Mouse (Mus musculus) liver, embryonic 12.5 days (tissue): ENCODE results near the gene Capn5. TPM values are rescaled to one million over a fixed set of nuclear protein-coding genes. Genes with fewer than 3 reads are reported as not detected.

Experiments
- ATAC-seq: fragments of 200-750 bp; cut with Nextera tagmentation; 2 replicates; pipeline ENCODE4 v1.8.0; 2017; ENCODE audit warnings: moderate number of reproducible peaks, mild to moderate bottlenecking, moderate library complexity
- H3K27ac ChIP-seq: fragments of 300-500 bp; sonication (generic); 2 replicates; pipeline ENCODE4 v1.5.1; 2016; ENCODE audit warnings: mild to moderate bottlenecking
- H3K27me3 ChIP-seq: fragments of 300-500 bp; sonication (generic); replicated peaks from 2 replicates; pipeline ENCODE4 v1.6.1; 2016; ENCODE audit warnings: mild to moderate bottlenecking, moderate library complexity
- H3K36me3 ChIP-seq: fragments of 300-500 bp; sonication (generic); 2 replicates; pipeline ENCODE4 v1.6.1; 2016; ENCODE audit warnings: mild to moderate bottlenecking, moderate library complexity
- H3K4me1 ChIP-seq: fragments of 300-500 bp; sonication (generic); 2 replicates; pipeline ENCODE4 v1.6.1; 2016
- H3K4me2 ChIP-seq: fragments of 300-500 bp; sonication (generic); 2 replicates; pipeline ENCODE4 v1.6.1; 2016; ENCODE audit warnings: mild to moderate bottlenecking, moderate library complexity
- H3K4me3 ChIP-seq: fragments of 300-500 bp; sonication (generic); 2 replicates; pipeline ENCODE4 v1.5.1; 2016; ENCODE audit warnings: mild to moderate bottlenecking, moderate library complexity
- H3K9ac ChIP-seq: fragments of 300-500 bp; sonication (generic); 2 replicates; pipeline ENCODE4 v1.6.1; 2016; ENCODE audit warnings: mild to moderate bottlenecking, moderate library complexity
- H3K9me3 ChIP-seq: fragments of 300-500 bp; sonication (generic); replicated peaks from 2 replicates; pipeline ENCODE4 v1.6.1; 2016; ENCODE audit warnings: mild to moderate bottlenecking, moderate library complexity
- WGBS: fragments of 180-500 bp; shearing (Covaris S2); methylation state at CpG from one replicate; pipeline ENCODE4 v1.1.7; 2016; ENCODE audit not compliant: insufficient replicate concordance; 5-methylcytosine and 5-hydroxymethylcytosine counted together
- polyA plus RNA-seq: library from polyadenylated mRNA; unstranded; fragments of >200 nt; fragmentation: Nextera tagmentation; extraction: Ambion mirVana; gene quantifications from 2 replicates; pipeline ENCODE4 v1.2.1, GENCODE M21; 2016

Capn5 gene
- polyA plus RNA-seq, 1 experiment from 2014 or later = 20.0 TPM

GRCm38 (mm10) chr7:98155546-98156279 is 22.4 kb downstream of the Capn5 start:
- no peaks in the 10 kb centered on the region for H3K27me3 ChIP-seq
- H3K9ac ChIP-seq = peak overlapping the region; percentile 31; the same call in 1 of the 2 replicates
- H3K4me1 ChIP-seq = peaks cover 86% of the 10 kb centered on the region
- peaks cover 73% of the 10 kb centered on the region for H3K36me3 ChIP-seq
- WGBS = 4% methylated on average over 8 of the region's 8 CpGs
- H3K9me3 ChIP-seq = no peaks in the 10 kb centered on the region
- H3K27ac ChIP-seq = peak overlapping the region; percentile 80
- no peak overlapping the region for H3K4me3 ChIP-seq
- peak overlapping the region; percentile 26 for H3K4me2 ChIP-seq
- ATAC-seq = peak; percentile 56

GRCm38 (mm10) chr7:98153892-98154291 is 24.2 kb downstream of the Capn5 start:
- no peak overlapping the region for H3K4me3 ChIP-seq
- H3K4me2 ChIP-seq = no peak overlapping the region
- ATAC-seq = no peak
- no peaks in the 10 kb centered on the region for H3K9me3 ChIP-seq
- H3K36me3 ChIP-seq = peaks cover 71% of the 10 kb centered on the region
- H3K27me3 ChIP-seq = no peaks in the 10 kb centered on the region
- no peak overlapping the region for H3K9ac ChIP-seq
- no peak overlapping the region; the same call in 1 of the 2 replicates for H3K27ac ChIP-seq
- 56% methylated on average over 5 of the region's 5 CpGs for WGBS
- H3K4me1 ChIP-seq = peaks cover 86% of the 10 kb centered on the region

GRCm38 (mm10) chr7:98153345-98153744 is 24.7 kb downstream of the Capn5 start:
- Histone ChIP-seq H3K9ac (no peak overlapping the region), H3K36me3 (peaks cover 67% of the 10 kb centered on the region), H3K27ac (no peak overlapping the region), H3K9me3 (no peaks in the 10 kb centered on the region), H3K4me3 (no peak overlapping the region), H3K4me1 (peaks cover 81% of the 10 kb centered on the region), H3K27me3 (no peaks in the 10 kb centered on the region), H3K4me2 (no peak overlapping the region)
- WGBS = 39% methylated on average over 3 of the region's 3 CpGs
- no peak for ATAC-seq

DNA sequence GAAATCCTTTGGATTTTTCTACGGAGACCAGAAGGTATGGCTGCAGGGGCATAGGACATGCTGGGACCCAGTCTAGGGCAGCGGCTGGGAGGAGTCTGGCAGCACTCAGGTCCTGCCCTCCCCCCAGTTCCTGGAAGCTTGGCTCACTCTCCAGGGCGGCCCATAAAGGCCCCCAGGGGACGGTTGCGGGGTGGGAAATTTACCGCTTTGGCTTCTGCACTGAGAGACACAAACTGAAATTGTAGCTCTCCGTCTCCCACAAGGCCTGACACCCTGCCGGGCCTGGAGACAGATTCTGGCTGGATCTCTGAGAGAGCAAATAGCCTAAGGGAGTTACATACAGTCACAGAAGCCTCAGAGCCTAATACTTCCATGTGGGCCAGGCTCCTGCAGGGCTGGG is 25.7 kb downstream of the Capn5 start:
- WGBS = 68% methylated on average over 8 of the region's 8 CpGs
- peaks cover 77% of the 10 kb centered on the region for H3K4me1 ChIP-seq
- no peak overlapping the region for H3K4me3 ChIP-seq
- no peaks in the 10 kb centered on the region for H3K9me3 ChIP-seq
- H3K27me3 ChIP-seq = no peaks in the 10 kb centered on the region
- H3K9ac ChIP-seq = no peak overlapping the region
- no peak overlapping the region for H3K27ac ChIP-seq
- peaks cover 70% of the 10 kb centered on the region for H3K36me3 ChIP-seq
- ATAC-seq = no peak
- H3K4me2 ChIP-seq = no peak overlapping the region

- WGBS = 54% methylated on average over 5 of the region's 5 CpGs
- peaks cover 82% of the 10 kb centered on the region for H3K36me3 ChIP-seq
Measured at GRCm38 (mm10) chr7:98150525-98150924, 27.5 kb downstream of the Capn5 start.

GRCm38 (mm10) chr7:98149802-98150201 is 28.3 kb downstream of the Capn5 start:
- no peaks in the 10 kb centered on the region for H3K9me3 ChIP-seq
- no peak overlapping the region for H3K9ac ChIP-seq
- 0 out of 2 replicates have a peak, but pooled peaks have one; percentile 4 for ATAC-seq
- H3K36me3 ChIP-seq = peaks cover 83% of the 10 kb centered on the region
- no peaks in the 10 kb centered on the region for H3K27me3 ChIP-seq
- no peak overlapping the region for H3K4me3 ChIP-seq
- WGBS = 50% methylated on average over 3 of the region's 3 CpGs
- H3K4me2 ChIP-seq = no peak overlapping the region
- H3K4me1 ChIP-seq = peaks cover 64% of the 10 kb centered on the region
- 0 out of 2 replicates have a peak overlapping the region, but pooled peaks have one; percentile 10 for H3K27ac ChIP-seq

More at GRCm38 (mm10) chr7:98150525-98150924, 27.5 kb downstream of the Capn5 start:
- H3K4me2 ChIP-seq = no peak overlapping the region
- ATAC-seq = no peak
- no peak overlapping the region; the same call in 1 of the 2 replicates for H3K9ac ChIP-seq
- no peaks in the 10 kb centered on the region for H3K9me3 ChIP-seq
- no peak overlapping the region for H3K4me3 ChIP-seq
- no peak overlapping the region for H3K27ac ChIP-seq
- peaks cover 65% of the 10 kb centered on the region for H3K4me1 ChIP-seq
- H3K27me3 ChIP-seq = no peaks in the 10 kb centered on the region

DNA sequence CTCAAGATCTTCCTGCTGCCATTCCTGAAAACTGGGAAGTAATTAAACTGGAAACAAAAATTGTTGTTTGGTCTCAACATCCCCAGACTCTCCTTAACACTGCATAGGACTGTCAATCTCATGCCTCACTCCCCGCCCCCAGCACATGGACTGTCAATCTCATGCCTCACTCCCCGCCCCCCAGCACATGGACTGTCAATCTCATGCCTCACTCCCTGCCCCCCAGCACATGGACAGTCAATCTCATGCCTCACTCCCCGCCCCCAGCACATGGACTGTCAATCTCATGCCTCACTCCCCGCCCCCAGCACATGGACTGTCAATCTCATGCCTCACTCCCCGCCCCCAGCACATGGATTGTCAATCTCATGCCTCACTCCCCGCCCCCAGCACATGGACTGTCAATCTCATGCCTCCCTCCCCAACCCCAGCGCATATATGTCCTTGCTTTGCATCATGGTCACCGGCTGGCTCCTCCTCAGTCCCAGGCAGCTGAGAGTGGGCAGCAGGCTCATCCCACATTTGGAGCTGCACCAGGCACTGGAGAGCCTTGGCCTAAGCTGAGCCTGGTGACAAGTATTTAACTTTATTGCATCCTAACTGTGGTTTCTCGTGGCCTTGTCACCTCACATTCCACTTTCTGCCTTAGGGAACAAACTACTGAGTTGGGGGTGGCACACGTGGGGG is 29.2 kb downstream of the Capn5 start:
- H3K9me3 ChIP-seq = no peaks in the 10 kb centered on the region
- 74% methylated on average over 10 of the region's 10 CpGs for WGBS
- H3K4me2 ChIP-seq = no peak overlapping the region
- no peak overlapping the region for H3K9ac ChIP-seq
- no peak overlapping the region for H3K4me3 ChIP-seq
- H3K27ac ChIP-seq = no peak overlapping the region
- ATAC-seq = no peak
- no peaks in the 10 kb centered on the region for H3K27me3 ChIP-seq
- H3K36me3 ChIP-seq = peaks cover 85% of the 10 kb centered on the region
- H3K4me1 ChIP-seq = peaks cover 58% of the 10 kb centered on the region

GRCm38 (mm10) chr7:98147766-98148165 is 30.3 kb downstream of the Capn5 start:
- no peak for ATAC-seq
- no peaks in the 10 kb centered on the region for H3K9me3 ChIP-seq
- no peak overlapping the region for H3K4me2 ChIP-seq
- no peak overlapping the region for H3K4me3 ChIP-seq
- H3K4me1 ChIP-seq = peaks cover 63% of the 10 kb centered on the region
- WGBS = 85% methylated on average over 8 of the region's 8 CpGs
- no peak overlapping the region for H3K27ac ChIP-seq
- no peak overlapping the region for H3K9ac ChIP-seq
- H3K27me3 ChIP-seq = no peaks in the 10 kb centered on the region
- peaks cover 90% of the 10 kb centered on the region for H3K36me3 ChIP-seq

DNA sequence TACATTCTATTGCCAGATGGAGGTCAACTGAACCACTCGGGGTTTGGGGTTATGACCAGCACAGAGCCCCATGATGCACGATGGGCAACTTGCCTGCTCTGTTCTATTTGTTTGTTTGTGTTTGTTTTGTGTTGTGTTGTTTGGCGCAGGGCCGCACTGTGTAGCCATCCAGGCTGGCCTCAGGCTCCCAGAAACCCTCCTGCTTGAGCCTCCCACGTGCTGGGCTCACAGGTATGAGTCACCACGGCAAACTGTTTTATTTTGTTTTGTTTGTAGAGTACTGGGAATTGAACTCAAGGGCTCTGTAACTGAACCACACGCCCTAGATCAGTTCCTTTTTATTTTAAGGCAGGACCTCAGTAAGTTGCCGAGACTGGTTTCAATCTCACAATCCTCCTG is 31.6 kb downstream of the Capn5 start:
- Histone ChIP-seq H3K4me3 (no peak overlapping the region), H3K9ac (no peak overlapping the region), H3K4me2 (no peak overlapping the region), H3K27me3 (no peaks in the 10 kb centered on the region), H3K4me1 (peaks cover 65% of the 10 kb centered on the region), H3K9me3 (no peaks in the 10 kb centered on the region), H3K27ac (no peak overlapping the region), H3K36me3 (peaks cover 81% of the 10 kb centered on the region)
- no peak for ATAC-seq
- WGBS = 78% methylated on average over 8 of the region's 8 CpGs

DNA sequence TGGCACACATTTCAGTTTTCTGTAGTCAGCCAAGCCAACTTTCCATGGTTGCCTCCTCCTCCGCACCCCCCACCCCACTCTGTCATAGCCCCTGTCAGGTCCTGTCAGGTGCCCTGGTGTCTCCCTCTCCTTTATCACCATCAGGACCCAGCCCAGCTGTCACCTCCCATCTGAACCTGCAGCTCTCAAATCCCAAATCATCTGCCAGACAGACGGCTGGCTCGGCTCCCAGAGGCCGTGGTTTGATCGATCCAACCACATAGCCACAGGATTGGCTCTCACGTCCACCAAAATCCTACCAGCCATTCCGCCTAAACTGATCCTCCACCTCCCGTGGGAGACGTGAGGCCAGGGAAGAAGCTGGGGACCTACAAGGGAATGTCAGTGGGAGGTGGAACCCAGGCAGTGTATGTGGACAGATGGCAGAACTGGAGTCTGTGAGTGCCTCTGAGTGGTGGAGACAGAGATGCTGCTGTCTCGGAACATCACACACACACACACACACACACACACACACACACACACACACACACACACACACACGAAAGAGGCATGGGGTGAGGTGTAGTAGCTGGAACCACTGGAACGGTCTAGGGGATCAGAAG is 32.1 kb downstream of the Capn5 start:
- no peak for ATAC-seq
- WGBS = 83% methylated on average over 12 of the region's 12 CpGs
- H3K36me3 ChIP-seq = peaks cover 76% of the 10 kb centered on the region
- H3K9ac ChIP-seq = no peak overlapping the region
- H3K4me2 ChIP-seq = no peak overlapping the region
- peaks cover 65% of the 10 kb centered on the region for H3K4me1 ChIP-seq
- H3K27ac ChIP-seq = no peak overlapping the region
- H3K9me3 ChIP-seq = no peaks in the 10 kb centered on the region
- no peaks in the 10 kb centered on the region for H3K27me3 ChIP-seq
- H3K4me3 ChIP-seq = no peak overlapping the region

GRCm38 (mm10) chr7:98145402-98145801 is 32.7 kb downstream of the Capn5 start, which contains the start of gene Omp:
Gene Omp (minus strand): TSS chr7:98145502.
- no peak within 1 kb of the TSS for H3K4me2 ChIP-seq
- no peak for ATAC-seq
- H3K9me3 ChIP-seq = no peaks in the 10 kb centered on the region
- H3K4me3 ChIP-seq = no peak within 1 kb of the TSS
- H3K4me1 ChIP-seq = peaks cover 65% of the 10 kb centered on the region
- peaks cover 74% of the 10 kb centered on the region for H3K36me3 ChIP-seq
- 84% methylated on average over 5 of the region's 5 CpGs for WGBS
- no peak within 1 kb of the TSS for H3K27ac ChIP-seq
- H3K27me3 ChIP-seq = no peaks in the 10 kb centered on the region
- H3K9ac ChIP-seq = no peak within 1 kb of the TSS

GRCm38 (mm10) chr7:98142648-98143047 is 35.4 kb downstream of the Capn5 start:
- no peak for ATAC-seq
- no peak overlapping the region for H3K4me3 ChIP-seq
- no peak overlapping the region for H3K4me2 ChIP-seq
- no peak overlapping the region for H3K9ac ChIP-seq
- peaks cover 63% of the 10 kb centered on the region for H3K36me3 ChIP-seq
- no peaks in the 10 kb centered on the region for H3K27me3 ChIP-seq
- WGBS = 84% methylated on average over 3 of the region's 3 CpGs
- H3K27ac ChIP-seq = no peak overlapping the region
- H3K9me3 ChIP-seq = no peaks in the 10 kb centered on the region
- peaks cover 70% of the 10 kb centered on the region for H3K4me1 ChIP-seq
